Mouse (Mus musculus): Measurements from ENCODE around the gene Tesk2.
A peak's percentile ranks its signal among the peaks of the same experiment; 100 is the strongest.
"Not testable (repeated sequence)": the region's sequence is repeated elsewhere in the genome, so short reads cannot be mapped to it uniquely, and the experiment has no call there.

Tesk2 gene

DNA sequence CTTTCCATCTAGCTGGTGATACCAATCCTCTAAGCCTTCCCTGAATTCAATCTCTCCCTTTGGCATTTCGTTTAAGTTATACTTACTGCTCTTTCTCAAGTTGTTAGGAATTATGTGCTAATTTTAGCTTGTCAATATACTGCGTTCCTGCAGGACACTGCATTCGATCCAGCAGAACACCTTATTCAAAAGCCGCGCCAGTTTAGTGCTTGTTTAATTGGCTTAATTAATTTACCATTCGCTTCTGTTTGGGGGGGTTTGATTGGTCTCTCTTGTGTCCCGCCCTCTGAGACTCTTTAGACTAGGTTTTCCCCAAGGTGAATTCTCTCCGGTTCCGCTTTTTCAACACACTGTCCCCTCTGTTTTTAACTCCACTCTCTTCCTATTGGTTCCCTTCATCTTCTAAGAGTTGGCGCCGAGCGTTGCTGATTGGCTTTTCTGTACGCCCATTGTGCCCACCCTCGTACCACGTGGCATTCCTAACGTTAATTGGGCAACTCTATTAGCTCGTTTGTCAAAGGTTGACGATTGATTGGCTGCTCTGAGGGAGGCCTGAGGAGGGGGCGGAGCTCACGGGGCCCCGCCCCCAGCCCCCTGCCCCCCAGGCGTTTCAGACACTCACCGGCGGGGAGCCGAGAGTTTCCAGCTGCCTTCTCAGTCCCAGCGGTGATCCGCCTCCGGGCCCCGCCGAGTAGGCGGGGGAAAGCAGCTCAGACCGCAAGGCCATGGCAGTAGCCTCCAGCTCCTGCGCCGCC, at the start of gene Tesk2:
Gene Tesk2 (plus strand): TSS at position 606 of the 755 bp plus-strand sequence.
- DNase-seq: peak; percentile 92

DNA sequence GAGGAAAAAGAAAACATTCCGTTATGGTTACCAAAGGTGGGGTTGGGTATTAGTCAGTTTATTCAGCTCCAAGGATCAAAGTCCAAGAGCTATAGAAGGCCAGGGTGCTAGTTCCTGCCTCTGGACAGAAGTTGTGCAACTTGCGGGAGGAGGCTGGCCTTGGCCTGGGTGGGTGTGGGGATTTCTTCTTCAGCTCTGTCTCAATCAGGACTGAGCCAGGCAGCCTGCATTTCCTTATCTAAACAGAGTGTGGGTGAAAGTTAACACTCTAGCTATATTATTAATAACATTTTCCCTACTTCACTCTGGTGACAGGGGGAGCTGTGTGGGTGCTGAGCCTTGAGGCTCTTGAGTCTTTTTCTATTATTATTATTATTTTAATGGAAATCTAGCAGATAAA, 48.0 kb upstream of the Tesk2 start:
- DNase-seq: peak; percentile 74

DNA sequence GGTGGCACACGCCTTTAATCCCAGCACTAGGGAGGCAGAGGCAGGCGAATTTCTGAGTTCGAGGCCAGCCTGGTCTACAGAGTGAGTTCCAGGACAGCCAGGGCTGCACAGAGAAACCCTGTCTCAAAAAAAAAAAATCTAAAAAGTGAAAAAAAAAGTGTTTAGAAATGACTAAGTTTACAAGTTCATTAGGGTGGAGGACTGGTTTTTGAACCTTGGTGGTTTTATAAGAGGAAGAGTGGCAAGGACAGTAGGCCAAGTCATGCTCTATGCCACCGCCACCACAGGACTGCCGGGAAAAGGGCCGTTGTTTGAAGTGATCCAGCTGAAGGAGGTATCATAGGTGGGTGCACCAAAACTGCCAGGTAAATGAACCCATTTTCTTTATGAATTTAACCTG, 46.0 kb upstream of the Tesk2 start:
- not testable (repeated sequence) for DNase-seq

DNA sequence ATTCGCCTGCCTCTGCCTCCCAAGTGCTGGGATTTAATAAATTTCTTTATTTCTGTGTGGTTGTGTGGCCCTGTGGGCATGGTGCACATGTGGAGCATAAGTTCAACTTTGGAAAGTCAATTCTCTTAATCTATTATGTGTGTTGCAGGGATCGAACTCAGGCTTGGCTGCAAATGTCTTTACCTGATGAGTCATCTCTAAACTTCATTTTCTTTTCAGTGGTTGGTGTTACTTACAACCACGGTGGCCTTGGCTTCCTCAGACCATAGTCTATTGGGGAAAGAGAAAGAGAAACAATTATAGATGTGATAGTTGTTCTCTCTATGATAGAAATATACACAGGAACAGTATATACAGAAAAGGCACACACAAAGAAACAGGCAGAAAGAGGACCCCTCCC, 44.7 kb upstream of the Tesk2 start:
- DNase-seq: no peak

DNA sequence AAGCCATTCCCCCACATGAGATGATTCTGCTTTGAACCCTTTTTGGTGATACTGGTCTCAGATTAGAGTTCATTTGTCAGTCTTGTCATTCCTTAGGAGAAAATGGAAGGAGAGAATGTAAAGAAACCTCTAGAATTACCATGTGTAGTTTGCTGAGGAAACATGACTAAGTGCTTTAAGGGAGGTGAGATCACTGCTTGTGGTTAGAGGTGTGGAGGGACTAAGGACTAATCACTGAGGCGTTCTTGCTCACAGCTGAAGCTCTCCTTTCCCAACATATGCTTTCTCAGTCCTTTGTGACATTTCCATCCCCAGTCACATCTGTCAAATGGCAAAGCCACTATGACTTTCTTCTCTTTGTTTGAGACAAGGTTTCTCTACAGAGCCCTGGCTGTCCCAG, 42.9 kb upstream of the Tesk2 start:
- no peak for DNase-seq

DNA sequence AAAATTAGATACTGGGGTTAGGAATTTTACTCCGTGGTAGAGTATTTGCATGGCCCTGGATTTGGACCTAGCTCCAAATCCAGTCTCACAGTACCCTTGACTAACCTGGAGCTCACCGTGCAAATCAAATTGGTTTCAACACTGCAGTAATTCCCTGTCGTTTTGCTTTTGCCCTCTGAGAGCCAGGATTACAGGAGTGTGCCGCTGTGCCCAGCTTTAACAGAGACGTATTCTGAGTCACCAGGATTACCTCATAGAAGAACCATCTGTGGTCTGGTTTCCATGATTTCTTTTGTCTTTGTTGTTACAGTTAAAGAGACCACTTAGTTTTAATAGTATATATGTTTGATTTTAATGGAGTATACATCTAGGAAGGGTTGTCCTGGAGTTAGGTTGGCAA, 41.6 kb upstream of the Tesk2 start:
- DNase-seq: no peak

DNA sequence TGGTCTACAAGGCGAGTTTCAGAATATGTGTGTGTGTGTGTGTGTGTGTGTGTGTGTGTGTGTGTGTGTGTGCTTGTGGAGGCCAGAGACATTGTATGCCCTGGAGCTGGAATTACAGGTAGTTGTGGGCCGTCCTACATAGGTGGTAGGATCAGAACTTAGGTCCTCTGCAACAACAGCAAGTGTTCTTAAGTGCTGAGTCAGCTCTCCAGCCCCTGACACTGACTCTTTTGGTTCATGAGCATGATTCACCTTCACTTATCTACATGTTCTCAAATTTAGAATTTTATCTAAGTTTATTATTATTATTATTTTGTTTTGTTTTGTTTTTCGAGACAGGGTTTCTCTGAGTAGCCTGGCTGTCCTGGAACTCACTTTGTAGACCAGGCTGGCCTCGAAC, 40.2 kb upstream of the Tesk2 start:
- DNase-seq: not testable (repeated sequence)

DNA sequence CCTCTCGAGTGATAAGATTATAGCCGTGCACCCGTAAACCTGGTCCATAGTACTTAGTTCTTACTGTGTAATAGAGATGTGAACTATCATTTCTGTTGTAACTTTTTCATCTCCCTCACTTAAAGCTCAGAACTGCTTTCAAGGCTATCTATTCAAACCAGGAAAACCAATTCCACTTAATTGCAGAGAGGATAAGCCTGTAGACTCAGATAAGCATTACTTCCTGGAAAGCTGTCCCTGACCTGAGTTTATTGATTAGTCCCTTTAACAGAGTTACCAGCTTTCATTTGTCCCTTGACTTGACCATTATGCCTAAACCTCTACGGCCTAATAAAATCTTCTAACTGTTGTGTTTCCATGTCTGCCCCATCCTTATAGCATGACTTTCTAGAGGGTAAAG, 36.8 kb upstream of the Tesk2 start:
- no peak for DNase-seq

DNA sequence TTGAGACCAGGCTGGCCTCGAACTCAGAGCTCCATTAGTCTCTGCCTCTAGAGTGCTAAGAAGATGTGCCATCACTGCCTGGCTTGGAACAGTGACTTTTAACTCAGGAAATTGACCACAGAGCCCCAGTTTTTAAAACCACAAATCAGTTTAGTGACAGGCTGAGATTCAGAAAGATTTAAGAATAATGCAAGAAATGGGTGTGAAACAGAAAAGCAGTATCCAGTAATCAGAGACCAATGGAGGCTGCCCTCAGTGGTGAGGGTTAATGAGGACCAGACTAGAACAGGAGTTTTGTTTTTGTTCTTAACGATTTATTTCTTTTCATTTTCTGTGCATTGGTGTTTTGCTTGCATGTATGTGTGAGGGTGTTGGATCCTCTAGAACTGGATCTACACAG, 36.1 kb upstream of the Tesk2 start:
- DNase-seq: no peak

DNA sequence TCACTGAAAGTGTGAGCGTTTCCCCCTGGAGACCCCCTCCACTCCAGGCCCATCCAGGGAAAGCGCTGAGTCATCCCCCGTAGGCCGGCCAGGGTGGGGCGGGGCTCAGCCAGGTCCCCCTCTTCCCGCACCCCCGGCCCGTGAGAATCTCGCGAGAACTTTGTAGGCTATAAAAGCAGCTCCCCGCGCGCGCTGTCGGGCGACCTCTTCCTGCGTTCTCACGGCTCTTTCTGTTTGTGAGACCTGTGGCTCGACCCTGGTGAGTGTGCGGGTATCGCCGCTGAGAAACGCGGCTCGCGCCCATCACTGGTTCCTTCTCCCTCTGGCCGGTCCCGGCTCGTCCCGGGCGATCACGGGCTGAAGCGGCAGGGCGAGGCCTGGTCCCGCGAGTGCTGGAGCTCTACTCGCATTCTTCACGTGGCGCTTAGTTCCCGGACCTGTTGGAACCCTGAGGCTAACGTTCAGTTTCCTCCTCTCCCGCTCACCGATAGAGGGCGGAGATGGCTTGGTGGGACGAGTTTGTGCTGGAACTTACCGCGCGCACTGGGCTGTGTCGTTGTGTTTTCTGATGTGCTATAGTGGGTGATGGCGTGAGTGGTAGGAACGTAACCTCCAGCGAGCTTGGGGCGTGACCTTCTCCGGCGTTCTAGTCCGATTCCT, 35.2 kb upstream of the Tesk2 start, which contains the start of gene Prdx1:
Gene Prdx1 (plus strand): TSS at position 143 of the 660 bp plus-strand sequence.
- peak; percentile 92 for DNase-seq

DNA sequence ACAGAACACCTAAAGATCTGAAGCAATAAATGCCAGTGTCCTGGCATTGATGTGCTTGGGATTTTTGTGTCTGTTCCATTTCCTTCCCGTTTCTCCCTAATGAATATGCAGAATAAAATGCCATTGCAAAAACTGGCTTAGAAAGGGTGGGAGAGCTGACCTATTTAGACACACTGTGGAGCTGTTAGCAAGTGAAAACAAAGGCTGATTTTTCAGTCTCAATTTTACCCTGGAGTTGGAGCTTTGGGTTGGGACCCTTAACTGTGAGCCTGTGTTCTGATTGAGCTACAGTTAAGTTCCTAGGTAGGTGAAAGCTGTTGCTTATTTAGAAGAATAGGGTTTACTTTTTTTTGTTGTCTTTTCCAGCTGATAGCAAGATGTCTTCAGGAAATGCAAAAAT, 33.7 kb upstream of the Tesk2 start:
- DNase-seq: no peak

DNA sequence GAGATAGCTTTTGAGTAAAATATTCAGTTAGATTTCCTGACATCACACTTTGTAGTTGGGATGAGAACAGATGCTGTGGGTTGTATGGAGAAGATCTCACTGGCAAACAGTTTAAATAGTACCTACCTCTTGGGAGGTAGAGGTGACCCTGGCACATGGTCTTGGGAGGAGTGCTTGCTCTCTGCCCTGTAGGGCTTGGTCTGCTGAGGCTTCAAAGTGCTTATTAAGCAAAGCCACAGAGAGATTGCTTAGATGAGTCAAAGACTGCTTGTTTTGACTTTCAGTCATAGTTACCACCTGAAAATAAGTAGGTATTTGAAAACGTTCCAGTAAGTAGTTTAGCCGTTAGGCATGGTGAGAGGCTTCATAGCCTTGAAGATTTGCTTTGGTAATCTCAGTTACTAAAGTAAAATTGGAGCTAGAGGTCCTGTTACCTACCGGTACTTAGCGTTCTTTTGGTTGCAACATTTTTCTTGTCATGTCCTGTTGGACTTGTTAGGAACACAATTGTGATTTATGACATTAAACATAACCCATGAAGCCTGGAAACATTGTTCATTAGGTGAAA, 31.4 kb upstream of the Tesk2 start:
- no peak for DNase-seq

DNA sequence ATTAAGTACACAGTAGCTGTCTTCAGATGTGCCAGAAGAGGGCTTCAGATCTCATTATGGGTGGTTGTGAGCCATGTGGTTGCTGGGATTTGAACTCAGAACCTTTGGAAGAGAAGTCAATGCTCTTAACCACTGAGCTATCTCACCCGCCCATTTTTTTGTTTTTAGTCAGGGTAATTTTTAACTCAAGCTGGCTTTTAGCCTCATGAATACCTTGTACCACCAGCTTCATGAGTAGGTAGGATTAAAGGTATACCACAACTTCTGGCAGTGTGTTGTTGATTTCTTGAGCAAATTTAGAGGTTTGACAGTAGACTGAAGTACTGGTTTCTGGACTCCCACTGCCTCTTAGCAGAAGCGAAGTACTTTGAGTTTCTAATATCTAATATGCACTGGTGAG, 28.6 kb upstream of the Tesk2 start:
- no peak for DNase-seq

DNA sequence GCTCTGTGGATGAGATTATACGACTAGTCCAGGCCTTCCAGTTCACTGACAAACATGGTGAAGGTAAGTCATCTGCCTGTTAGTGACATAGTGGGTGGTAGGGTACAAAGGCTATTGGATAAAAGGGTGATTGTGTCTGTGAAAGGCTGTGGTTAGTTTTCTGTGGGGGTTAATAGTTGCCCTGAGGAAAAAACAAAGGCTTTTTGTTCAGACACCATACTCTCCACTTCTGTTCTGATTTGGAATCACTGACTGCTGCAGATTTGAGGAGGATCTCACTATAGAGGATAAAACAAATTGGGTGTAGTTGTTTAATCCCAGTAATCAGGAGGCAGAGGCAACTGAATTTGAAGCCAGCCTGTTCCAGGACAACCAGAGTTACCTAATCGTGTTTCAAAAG, 27.0 kb upstream of the Tesk2 start:
- DNase-seq: no peak

DNA sequence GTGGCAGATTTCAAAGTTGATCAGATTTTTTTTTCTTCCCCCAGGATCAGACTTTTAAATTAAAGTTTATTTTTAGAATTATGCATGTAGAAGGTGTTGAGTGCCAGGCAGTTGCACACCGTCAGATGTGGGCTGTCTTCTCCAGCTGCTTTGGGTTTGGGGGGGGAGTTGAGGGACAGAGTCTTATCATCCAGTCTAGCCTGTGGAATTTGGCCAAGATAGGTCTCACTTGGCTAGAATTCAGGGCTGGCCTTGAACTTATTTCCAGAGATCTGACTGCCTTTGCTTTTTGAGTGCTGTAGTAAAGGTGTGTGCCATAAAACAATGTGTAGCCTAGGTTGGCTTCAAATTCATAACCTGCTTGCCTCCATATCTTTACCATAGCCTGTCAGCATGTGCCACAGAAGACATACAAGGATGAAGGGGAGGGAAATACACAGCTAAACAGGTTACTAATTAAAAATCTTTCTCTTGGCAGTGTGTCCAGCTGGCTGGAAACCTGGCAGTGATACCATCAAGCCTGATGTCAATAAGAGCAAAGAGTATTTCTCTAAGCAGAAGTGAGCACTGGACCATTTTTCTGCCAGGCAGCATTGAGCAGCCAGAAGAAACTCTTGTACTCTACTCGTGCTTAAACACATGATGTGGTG, 21.9 kb upstream of the Tesk2 start:
- DNase-seq: no peak

DNA sequence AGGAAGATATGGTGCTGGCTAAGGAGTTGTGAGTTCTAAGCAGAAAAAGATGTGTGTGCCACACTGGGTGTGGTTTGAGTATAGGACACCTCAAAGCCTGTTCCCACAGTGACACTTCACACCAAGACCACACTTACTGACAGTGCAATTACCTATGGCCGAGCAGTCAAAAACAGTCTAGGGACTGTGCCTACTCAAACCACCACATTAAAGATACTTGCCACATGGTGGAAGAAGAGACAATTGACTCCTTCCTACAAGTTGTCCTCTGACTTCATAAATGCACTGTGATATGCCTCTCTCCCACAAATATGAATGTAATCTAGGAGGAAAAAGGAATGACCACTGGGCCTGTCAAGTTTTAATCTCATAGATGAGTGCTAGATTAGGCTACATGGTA, 19.8 kb upstream of the Tesk2 start:
- DNase-seq: no peak

DNA sequence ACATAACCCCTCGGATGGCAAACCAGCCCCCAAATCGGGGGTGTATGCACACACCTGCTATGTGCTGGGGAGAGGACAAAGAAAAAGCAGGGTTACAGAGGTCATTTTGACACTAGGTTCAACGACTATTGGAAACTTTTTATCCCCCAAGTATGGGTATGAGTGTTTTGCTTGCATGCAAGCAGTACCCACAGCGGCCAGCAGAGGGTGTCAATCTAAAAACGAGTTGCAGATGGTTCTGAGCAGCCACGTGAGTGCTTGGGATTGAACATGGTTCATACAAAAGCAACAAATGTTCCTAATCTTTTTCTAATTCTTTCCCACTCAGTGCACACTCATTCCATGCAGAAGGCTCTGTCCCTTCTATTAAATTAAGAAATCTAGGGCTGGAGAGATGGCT, 16.9 kb upstream of the Tesk2 start:
- peak; percentile 82 for DNase-seq

DNA sequence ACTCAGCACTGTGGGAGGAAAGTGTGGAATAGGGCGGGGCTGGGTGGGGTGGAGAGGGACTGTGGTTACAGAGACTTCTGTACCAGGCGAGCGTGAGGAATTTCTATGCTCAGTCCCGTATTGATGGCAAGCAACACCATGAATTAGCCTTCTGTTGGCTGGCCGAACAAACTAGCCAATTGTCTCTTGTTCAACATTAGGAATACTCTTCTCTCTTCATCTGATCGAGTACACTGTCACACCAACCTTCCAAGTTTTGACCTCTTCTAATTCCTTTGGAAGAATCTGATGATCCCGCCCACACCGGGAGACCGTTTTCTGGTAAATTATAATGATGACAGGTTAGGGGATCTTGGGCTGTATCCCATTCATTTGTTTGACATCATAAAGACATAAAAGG, 13.1 kb upstream of the Tesk2 start:
- DNase-seq: peak; percentile 19

DNA sequence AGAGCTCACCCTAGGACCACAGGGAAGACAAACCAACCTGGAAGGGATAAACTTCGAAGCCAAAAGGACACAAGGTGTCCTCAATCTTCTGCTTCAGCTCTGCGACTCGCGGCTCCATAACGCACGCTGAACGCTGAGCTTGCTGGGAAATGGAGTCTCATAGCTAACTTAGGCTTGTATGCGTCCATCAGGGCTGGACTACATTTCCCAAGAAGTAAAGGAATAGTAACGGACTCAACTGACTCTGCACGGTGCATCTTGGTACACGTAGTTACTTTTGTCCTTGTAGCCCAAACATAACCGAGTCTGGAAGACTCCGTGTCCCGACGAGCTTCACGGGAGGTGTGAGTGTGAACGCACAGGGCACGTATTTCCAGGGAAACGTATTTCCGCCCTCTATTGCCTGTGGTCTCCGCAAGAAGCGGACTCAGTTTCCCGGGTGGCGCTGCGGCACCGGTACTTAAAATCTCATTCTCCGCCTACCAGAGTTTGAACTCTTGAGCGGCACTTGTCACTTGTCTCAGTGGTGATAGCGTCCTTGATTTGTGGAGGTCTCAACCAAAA, 12.5 kb upstream of the Tesk2 start, which contains the start of the genes Mmachc and Ccdc163:
Gene Mmachc (minus strand): TSS at position 206 of the 564 bp plus-strand sequence.
Gene Ccdc163 (plus strand): TSS at position 309 of the 564 bp plus-strand sequence.
- peak; percentile 90 for DNase-seq

DNA sequence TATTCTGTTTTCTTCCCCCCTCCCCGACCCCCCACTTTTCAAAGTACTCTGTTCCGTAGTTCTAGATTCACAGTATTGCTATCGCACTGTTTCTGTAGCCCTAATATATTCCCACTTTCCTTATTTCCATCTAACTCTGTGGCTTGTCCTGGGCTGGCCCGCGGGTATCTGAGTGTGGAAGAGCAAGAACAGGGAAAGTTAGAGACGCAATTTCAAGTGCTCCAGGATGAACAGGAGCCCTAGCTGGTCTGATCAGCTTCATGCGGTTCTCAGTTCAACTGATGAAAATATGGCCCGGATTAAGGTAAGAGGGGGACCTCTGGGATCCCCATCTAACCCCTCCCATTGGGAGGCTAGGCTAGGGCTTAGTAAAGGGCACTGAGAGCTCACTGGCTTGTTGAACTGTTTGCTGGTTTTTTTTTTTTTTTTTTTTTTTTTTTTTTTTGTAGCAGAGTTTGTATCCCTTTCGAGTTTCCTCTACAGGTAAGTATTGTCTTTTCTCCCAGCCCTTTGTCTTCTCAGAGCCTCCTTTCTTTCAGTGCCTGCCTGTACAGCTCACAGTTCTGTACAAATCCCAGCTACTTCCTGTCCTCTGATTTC, 11.9 kb upstream of the Tesk2 start:
- DNase-seq: peak; percentile 10

DNA sequence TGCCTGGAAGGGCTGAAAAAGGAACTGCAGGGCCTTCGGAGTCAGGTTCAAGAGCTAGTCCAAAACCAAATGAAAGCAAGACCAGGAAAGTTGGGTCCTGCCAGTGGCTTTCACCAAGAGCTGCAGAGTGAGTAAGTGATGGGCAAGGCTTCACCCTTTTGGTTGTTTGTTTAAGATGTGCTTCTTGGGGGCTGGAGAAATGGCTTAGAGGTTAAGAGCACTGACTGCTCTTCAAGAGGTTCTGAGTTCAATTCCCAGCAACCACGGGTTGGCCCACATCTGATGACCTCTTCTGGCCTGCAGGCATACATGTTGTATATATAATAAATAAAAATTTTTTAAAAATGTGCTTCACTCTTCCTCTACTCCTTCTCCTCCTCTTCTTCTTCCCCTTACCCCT, 10.6 kb upstream of the Tesk2 start:
- DNase-seq: no peak

DNA sequence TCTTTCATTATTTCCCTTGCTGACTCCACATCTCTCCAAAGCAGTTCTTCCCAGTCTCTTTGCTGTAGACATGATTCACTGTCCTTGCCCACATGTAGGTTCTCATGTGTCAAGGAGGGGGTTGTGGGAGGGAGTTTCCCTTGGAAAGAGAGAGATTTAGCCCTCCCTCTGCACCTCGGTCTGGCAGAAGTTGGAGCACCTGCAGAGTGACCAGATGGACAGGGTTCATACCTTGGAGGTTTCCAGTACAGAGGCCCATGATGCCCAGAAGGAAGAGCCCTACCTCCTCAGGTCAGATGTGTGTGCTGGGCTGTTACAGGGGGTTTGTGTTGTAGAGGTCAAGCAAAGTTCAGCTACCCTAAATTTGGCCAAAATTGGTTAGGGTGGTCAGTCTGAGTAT, 8.2 kb upstream of the Tesk2 start:
- no peak for DNase-seq

DNA sequence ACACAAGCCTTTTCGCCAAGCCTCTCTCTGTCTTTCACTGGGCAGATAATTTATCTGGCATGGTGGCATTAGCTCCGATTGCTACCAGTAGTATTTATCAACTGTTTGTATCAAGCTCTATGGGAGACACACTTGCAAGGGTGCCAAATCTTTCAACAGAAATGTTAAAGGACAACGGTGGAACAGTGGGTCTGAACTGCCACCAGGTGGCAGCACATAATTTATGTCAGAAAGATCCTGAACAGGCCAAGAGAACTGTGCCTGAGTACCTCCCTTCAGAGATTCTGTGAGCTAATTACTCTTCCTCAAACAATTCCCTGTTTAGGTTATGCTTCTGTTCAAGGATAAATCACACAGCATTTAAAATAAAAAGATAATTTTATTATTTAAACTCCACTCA, 1.4 kb upstream of the Tesk2 start:
- peak; percentile 63 for DNase-seq
